Mouse (Mus musculus) cerebellum, adult 2 months (tissue): ENCODE measurements at regions not wholly inside any gene's neighbourhood (a gene's known extent, or its start where the extent isn't known, plus 50 kb on each side); places are given as distances from the start of the nearest gene placed in this dataset.

Experiments used
- CTCF ChIP-seq: fragments of 200-500 bp; IDR thresholded peaks from 2 replicates; pipeline ENCODE4 v1.5.1; 2011; ENCODE audit warnings: low read depth, mild to moderate bottlenecking, control low read depth, low read length, moderate library complexity, borderline replicate concordance; ENCODE audit not compliant: insufficient read depth
- POLR2A ChIP-seq: fragments of 200-500 bp; IDR thresholded peaks from 2 replicates; pipeline ENCODE4 v1.6.1; 2011; ENCODE audit warnings: low read length, control low read depth, borderline replicate concordance; ENCODE audit not compliant: insufficient read depth

DNA sequence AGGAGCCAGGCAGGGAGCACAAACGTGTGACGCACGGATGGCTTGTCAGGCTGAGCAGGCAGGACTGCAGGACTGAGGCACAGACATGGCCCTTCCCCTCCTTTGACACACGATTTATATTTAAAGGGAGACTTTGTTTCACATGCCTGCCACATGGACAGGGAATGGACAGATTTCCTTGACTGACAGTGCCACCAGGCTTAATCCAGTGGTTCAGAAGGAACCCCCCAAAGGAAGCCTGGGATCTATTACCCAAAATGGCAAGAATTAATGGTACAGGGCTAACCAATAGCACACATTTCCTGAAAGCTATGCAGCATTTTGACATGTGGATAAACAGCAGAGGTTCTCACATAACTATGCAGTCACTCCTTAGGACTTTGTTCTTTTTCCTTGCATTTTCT lies 470.7 kb upstream of the Fam92a start:
- TF ChIP-seq CTCF, result no peak
- TF ChIP-seq POLR2A, result no peak
